Mouse (Mus musculus): ENCODE results near the gene Golga2.

DNA sequence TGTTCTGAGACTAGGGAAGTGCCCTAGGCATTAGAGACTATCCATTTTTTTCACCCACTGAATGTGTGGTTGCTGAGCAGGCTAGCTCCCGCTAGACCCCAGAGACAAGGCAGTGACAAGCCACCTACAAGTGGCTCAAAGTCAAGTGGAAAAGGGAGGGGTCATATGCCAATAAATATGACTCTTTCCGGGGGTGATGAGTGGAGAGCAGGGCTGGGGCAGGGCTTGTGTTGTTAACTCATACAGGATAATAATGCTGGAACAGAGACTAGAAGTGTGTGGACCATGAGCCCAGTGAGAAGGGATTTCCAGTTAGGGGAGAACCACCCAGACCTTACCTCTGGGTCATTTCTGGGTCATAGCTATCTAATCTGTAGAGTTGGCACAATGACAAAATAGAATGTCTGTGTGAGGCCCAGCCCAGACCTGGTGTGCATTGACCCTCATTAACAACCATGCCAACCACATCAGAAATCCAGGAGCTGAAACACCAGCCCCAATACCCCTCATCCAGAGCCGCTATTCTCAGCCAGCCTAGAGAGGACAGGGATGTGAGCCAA is 67.2 kb downstream of the Golga2 start:
- no peak for TF ChIP-seq CTCF (IDR thresholded peaks at IDR 0.05; ENCODE audit: borderline replicate concordance, insufficient read depth, low read depth, low read length)
- TF ChIP-seq POLR2A (IDR thresholded peaks at IDR 0.05; ENCODE audit: borderline replicate concordance, insufficient read depth, low read length), result no peak
